Mouse (Mus musculus): ENCODE data around the gene Olfr15.

The Olfr15 gene

DNA sequence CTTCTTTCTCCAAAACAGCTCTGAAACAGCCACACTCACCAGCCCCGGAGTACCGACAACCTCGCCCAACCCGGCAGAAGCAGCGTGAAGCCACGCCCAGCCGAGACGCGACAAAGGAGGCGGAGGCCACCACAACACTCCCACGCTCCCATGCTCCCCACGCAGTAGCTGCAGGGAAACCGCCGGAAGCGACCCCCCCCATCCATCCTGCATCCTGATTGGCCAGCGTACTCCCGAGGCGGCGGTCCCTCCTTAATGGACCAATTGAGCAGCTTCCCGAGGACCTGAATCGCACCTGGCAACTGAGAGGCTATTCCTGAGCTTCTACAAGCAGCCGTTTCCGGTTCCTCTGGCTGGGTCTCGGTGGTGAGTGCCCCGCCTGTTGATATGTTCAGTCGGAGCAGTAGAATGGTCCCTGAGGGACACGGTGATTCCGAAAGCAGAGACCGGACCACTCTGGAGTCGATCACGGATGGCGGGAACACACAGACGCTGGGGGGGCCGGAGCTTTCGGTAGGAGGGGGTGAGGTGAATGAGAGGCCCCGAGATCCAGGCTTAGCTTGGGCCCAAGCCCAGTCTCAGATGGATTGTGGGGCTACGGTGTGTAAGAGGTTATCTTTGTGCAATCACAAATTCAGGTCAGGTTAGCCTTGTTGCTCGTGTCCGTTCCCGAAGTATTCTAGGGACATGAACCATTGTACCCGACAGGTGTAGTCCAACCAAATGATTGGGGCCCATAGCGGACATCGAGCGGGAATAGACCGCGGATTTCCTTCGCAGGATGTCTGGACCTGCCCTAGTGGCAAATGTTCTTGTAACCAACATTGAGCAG, 41.8 kb downstream of the Olfr15 start, which contains the start of gene Naa60:
TSS of gene Naa60 (plus strand) at position 160 of the 832 bp plus-strand sequence.
- DNase-seq (ENCODE audit: low spot score): peak; percentile 83

DNA sequence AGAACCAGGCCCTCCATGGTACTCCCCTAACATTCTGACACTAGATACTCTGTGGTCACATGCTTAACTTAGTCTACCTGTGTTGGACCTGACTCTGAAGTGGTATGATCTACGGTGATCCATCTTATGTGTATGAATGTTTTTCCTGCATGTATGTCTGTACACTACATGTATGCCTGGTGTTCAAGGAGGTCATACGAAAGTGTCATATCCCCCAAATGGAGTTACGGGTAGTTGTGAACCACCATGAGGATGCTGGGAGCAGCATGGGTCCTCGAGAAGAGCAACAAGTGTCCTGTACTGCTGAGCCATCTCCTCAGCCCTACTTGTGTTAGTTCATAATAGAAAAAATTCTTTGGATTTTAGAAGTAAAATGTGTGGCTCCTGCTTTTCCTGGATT, 45.7 kb downstream of the Olfr15 start:
- no peak for DNase-seq (ENCODE audit: low spot score)

GRCm38 (mm10) chr16:3884201-3885064, 53.8 kb downstream of the Olfr15 start, which contains the start of the genes Zfp597 and Gm20695:
Gene Zfp597 (minus strand): TSS chr16:3884561.
Gene Gm20695 (plus strand): TSS chr16:3884648.
- DNase-seq (ENCODE audit: low spot score): peak; percentile 92

DNA sequence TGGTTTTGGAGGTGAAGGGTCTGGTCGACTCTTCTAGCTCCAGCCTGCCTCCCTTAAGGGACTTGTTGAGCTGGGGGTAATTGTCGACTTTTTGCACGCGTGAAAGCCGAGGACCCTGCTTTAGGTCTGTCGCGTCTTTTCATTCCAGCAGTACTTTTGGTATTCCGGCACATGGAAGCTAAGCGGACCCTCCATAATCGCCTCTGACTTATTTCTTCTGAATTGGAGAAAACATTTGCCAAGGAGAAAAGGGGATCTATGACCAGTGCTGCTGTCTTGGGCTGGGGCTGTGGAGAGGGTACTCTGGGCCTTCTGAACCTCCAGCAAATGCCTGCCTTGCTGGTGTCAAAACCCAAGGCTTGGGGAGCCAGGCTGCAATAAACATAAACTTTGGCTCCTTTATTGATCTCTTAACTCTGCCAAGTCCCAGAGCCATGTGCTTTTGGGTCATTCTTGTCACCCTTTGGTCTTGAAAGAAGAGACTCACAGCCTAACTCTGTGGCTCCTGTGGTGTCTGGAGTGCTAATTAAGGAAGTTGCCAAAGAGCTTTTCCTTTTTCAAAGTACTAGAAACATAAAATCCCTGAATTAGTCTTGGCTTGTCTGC, 54.5 kb downstream of the Olfr15 start:
- peak; percentile 15 for DNase-seq (ENCODE audit: low spot score)

DNA sequence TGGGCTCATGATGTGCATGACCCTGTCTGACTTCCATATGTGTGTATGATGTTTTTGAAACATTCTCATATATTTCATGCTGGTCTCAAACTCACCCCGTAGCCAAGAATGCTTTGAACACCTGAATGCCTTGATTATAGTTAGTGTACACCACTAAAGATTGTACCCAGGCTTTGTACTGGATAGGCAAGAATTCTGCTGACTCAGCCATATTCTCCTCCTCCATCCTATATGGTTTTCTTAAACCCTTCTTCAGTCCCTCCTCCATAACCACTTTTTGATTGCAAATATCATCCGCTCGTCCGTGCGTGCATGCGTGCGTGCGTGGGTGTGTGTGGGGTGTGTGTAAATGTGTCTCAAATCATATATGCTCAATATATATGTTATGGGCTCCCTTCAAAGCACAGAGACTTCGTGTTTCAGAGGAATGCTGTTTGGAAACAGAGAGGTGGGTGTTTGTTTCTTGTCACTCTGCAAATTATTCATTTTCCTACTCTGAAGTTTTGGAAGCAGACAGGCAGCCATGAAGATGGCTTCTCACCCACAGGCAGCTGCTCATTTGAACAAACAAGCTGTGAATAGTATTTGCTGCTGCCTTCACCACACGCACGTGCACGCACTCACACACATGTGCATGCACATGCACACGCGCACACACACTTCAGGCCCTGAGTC, 61.1 kb downstream of the Olfr15 start:
- no peak for DNase-seq (ENCODE audit: low spot score)

DNA sequence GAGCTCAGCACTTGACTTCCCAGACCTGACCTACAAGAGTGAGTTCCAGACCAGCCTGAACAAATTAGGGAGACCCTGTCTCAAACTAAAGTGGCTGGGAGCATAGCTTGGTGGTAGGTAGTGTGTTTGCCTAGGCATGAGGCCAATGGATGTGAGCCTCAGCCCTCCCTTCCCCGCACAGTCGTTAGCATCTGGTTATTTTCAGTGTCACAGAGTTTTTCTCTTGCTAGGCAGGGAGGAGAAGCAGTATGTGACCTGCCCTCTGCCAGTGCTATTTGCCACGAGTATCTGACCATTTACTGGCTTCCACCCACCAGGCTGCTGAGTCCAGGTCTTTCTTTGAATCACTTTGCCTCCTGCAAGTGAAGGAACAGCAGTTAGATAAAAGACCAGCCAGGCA, 63.1 kb downstream of the Olfr15 start:
- DNase-seq (ENCODE audit: low spot score): no peak
